Mouse (Mus musculus) activated CD4-positive, CD25-positive, alpha-beta regulatory T cell, adult 4 months (primary cell): Measurements from ENCODE around the gene Sec31a. TPM values are rescaled to one million over a fixed set of nuclear protein-coding genes. Genes with fewer than 3 reads are reported as not detected.
"Not testable (repeated sequence)": the region's sequence is repeated elsewhere in the genome, so short reads cannot be mapped to it uniquely, and the experiment has no call there.

Experiments used
- ATAC-seq: one replicate; pipeline ENCODE4 v1.8.0; 2017
- polyA plus RNA-seq, 2 experiments: library from polyadenylated mRNA; unstranded; fragments of 100-300 nt; shearing (Covaris generic); gene quantifications; one replicate each; pipeline ENCODE4 v1.2.1; 2017

Gene Sec31a
- polyA plus RNA-seq: 100 to 1,000 TPM in 1 of 2 experiments, 10 to 100 TPM in 1; 63.3 to 105 TPM

DNA sequence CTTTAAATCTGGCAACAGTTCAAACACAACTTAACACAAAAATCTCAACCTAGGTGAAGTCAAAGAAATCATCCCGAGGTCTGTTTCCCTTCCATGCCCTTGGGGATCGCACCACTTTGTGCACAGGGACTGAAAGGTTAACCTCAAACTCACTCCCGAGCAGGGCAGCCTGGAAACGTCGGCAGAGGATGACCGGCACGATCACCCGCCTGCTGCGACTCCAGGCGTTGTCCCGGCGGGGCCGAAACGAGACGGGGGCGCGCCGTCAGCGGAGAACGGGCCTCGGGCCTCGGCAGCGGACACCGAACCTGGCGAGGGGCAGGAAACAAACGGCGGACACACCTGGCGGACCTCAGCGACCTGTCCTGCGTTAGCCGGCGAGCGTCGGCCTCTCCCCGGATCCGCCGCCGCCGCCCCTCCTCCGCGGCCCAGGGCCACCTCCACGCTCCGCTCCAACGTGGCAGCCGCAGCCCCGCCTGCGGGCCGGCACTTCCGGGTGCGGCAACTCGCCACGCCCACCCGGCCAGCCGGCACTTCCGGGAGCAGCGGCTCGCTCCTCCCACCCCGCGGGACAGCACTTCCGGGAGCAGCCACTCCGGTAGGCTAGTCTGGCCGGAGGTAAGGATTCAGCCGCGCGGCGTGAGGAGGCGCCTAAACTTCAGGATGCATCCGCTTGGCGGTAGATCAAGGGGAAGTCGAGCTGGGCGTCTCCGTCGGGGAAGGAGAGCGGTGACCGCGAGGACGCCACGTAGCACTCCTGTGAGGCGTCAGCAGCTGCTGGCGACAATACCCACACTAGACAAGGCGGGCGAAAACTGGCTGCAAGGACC is at the start of gene Sec31a:
TSS of gene Sec31a (minus strand) at position 474 of the 830 bp plus-strand sequence.
- peak; percentile 92 for ATAC-seq

- no peak for ATAC-seq
Observed at GRCm38 (mm10) chr5:100462374-100462773, 46.3 kb upstream of the Sec31a start.

GRCm38 (mm10) chr5:100461526-100461925 is 45.5 kb upstream of the Sec31a start:
- no peak for ATAC-seq

DNA sequence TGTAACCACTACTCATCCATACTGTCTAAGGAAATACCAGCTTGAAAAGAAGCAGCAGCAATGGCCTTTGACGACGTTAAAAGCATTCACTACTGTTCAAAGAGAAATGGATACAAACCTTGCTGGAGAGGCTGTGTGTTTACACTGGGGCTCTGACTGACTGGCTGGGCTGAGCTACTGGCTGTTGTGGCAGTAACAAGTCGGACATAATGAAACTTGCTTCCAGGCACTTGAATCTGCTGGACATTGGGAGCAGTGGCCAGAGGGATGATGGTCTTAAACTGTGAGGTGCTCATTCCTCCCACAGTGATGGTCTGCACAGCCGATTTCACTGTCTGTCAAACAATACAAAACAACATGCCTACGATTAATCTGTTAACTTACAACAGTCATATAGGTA is 43.4 kb upstream of the Sec31a start:
- ATAC-seq: no peak

GRCm38 (mm10) chr5:100451871-100452270 is 35.8 kb upstream of the Sec31a start:
- no peak for ATAC-seq

DNA sequence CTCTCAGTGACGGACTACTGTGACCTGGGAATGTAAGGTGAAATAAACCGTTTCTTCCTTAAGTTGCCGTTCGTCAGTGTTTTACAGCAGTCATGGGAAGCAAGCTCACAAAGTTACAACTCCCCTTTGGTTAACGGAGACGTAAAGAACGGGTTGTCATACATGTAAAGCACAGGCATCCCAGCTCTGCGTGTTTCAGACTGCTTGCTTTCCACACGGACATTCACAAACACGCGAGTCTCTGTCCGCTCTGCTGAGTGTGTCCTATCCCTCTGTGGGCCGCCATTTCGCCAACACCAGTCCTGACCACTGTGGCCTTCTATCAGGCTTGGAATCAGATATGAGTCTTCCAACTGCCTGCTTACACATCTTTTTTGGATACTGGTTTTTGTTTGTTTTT is 22.8 kb upstream of the Sec31a start:
- no peak for ATAC-seq

DNA sequence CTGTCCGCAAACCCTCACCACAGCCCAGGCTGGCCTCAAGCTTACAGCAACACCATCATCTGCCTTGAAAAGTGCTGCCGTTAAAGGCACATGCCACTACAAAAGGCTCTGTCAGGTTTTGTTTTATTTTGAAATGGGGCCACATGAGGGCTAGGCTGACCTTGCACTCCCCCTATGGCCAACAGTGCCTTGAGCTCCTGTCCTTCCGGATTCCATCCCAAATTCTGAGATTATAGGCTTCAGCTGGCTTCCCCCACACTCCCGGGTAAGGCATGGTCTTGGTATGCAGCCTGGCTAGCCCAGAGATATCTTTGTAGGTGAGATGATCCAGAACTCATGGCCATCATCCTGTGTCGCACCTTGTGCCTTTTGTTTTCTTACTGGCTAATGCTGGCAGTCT is 21.9 kb upstream of the Sec31a start:
- ATAC-seq: no peak

GRCm38 (mm10) chr5:100437086-100437485 is 21.1 kb upstream of the Sec31a start:
- no peak for ATAC-seq

DNA sequence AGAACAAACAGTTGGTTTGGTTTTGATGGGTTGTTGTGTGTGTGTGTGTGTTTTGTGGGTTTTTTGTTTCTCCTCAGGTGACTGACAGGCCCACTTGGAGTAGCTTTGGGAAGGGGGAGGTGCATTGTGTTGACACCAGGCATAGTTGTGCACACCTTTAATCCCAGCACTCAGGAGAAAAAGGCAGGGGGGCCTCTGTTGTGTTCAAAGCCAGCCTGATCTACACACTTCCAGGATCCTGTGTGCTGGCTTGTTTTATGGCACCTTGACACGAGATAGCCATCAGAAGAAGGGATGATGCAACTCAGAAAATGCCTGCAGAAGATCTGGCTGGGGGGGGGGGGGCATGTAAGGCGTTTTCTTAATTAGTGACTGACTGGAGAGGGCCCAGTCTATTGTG is 14.9 kb upstream of the Sec31a start:
- no peak for ATAC-seq

- no peak for ATAC-seq
Observed at GRCm38 (mm10) chr5:100430076-100430390, 14.0 kb upstream of the Sec31a start.

GRCm38 (mm10) chr5:100429344-100430075 is 13.5 kb upstream of the Sec31a start:
- peak; percentile 98 for ATAC-seq

GRCm38 (mm10) chr5:100428734-100429343 is 12.8 kb upstream of the Sec31a start:
- peak; percentile 48 for ATAC-seq

DNA sequence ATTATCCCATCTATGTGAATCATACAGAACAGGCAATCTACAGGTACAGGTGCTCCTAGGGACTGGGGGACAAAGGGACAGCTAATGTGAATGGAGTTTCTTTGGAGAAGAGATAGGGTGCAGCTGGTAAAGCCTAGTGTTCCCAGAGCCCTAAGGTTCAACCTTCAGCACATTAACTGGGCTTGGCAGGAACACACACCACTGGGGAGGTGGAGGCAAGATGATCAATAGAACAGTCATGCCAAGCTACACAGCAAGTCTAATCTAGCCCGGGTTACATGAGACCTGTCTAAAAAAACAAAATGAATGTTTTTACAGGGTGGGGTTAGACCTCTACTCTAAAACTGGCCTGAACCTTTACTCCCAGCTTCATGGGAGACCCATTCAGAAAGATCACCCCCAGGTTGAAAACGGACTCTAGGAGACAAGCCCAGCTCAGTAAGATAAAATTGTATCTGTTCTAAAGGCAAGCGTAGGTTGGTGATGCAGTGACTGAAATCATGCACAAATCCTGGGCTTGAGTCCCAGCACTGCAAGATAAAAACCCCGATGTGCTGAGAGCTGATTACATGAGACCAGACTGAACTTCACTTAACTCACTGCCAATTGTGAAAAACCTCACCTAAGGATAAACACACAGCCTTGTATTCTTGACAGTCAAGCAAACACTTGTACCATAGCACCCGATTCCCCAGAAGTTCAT is 12.1 kb upstream of the Sec31a start:
- no peak for ATAC-seq

DNA sequence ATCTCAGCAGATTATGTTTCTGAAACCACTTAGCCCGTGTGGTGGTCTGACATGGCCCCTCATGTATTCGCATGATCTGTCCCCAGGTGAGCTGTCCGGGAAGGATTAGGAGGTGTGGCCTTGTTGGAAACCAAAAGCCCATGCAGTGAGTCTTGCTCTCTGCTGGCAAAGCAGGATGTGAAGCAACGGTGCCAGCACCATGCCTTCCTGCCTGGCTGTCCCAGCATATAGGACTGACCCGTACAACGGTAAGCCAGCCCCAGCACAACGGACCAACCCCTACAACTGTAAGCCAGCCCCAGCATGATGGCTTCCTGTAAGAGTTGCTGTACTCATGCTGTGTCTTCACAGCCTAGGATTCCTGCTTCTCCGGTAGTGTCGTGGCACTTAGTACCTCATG is 11.2 kb upstream of the Sec31a start:
- no peak for ATAC-seq

DNA sequence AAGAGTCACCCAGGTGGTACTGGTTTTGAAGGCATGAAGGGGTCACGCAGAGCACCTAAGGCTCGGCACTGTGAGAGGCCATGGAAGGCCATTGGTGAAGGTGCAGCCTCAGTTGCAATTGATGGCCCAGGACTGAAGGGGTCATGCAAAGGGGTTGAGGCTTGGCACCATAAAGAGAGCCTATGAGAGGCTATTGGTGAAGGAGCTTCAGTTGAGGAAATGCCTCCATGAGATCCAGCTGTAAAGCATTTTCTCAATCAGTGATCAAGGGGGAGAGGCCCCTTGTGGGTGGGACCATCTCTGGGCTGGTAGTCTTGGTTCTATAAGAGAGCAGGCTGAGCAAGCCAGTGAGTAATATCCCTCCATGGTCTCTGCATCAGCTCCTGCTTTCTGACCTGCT is 9.8 kb upstream of the Sec31a start:
- ATAC-seq: not testable (repeated sequence)

GRCm38 (mm10) chr5:100424252-100424651 is 8.2 kb upstream of the Sec31a start:
- no peak for ATAC-seq

DNA sequence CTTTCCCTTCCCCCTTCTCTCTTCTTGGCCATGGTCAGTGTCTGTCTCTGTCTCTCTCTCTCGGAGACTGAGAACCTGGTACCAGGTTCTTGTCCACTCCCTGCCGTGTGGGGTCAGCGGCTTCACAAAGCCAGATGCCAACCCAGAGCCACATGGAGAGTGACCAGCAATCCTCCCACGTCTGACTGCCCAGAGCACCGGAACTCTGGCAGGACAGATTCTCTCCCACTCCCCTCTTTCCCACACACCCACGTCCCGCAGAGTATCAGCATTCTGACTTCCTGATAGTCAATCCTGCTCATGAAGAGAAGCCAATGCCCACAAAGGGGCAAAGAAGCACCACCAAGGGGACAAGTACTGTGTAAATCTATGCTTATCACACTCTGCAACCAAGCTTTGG is 7.6 kb upstream of the Sec31a start:
- no peak for ATAC-seq

DNA sequence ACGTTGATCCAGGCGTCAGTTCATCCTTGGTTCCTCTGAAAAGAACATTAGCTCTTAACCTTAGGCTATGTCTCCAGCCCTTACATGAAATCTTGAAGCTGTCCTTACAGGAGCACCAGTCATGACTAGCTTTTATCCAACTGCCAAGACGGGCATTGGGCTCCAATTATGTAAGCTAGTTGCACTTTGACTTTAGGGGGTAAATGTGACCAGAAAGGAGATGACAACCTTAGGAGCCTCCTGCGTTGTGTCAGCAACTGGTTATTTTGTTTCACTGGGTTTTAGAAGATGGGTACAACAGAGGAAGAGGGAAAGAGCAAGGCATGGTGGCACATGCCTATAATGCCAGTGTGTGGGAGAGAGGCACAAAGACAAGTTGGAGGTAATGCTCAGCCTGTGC is 2.8 kb upstream of the Sec31a start:
- no peak for ATAC-seq

GRCm38 (mm10) chr5:100418077-100418476 is 2.0 kb upstream of the Sec31a start:
- ATAC-seq: no peak

DNA sequence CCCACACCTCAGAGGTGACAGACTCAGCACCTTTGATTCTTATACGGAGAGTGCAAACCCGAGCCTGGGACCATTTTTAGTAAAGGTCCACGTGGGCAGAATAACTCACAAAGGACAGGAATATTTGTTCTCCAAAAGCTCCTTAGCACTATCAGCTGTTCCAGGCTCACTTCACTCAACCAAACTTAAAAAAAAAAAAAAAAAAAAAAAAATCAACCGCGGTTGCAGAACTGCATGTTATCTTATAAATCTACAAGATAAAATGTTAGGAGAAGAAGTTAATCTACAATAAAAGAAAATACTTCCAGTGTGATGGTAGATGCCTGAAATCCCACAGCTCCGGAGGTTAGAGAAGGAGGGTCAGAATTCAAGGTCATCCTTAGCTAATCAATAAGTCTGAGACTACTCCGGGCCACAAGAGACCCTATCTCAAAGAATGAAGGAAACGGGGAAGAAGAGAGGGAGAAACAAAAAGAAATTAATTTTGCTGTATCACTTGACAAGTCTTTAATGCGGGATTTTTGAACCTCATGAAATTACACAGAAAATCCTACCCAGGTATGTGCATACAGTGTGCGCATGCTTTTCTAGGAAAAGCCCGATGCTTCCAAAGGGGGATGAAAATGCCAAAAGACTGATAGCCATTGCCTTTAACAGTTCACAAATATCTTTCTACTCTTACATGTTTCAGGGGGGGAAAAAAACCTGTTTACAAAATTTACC is 1.4 kb downstream of the Sec31a start:
- ATAC-seq: no peak

- no peak for ATAC-seq
Observed at GRCm38 (mm10) chr5:100412886-100413285, 3.1 kb downstream of the Sec31a start.

DNA sequence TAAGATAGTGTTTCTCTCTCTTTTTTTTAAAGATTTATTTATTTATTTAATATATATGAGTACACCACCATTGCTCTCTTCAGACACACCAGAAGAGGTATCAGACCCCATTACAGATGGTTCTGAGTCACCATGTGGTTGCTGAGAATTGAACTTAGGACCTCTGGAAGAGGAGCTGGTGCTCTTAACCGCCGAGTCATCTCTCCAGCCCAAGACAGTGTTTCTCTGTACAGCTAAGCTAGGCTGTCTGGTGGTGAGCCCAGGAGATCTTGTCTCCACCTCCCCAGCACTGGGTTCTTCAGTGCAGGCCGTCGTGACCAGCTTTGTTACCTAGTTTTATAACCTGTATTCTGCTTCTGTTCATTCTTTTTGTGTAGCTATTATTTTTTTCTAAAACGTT is 5.8 kb downstream of the Sec31a start:
- no peak for ATAC-seq
